Mouse (Mus musculus) ES-E14 (cell line): ENCODE results near the gene Ddx3x.

Source experiments
- CHD2 ChIP-seq: IDR thresholded peaks from 2 replicates; pipeline ENCODE4 v1.6.1; 2014; ENCODE audit warnings: mild to moderate bottlenecking, low read depth, low read length, inconsistent platforms
- HCFC1 ChIP-seq: IDR thresholded peaks from 2 replicates; pipeline ENCODE4 v1.6.1; 2012; ENCODE audit warnings: low read length, inconsistent platforms, borderline replicate concordance; ENCODE audit not compliant: insufficient read depth
- ZNF384 ChIP-seq: IDR thresholded peaks from 2 replicates; pipeline ENCODE4 v1.6.1; 2012; ENCODE audit warnings: low read depth, low read length, inconsistent platforms

DNA sequence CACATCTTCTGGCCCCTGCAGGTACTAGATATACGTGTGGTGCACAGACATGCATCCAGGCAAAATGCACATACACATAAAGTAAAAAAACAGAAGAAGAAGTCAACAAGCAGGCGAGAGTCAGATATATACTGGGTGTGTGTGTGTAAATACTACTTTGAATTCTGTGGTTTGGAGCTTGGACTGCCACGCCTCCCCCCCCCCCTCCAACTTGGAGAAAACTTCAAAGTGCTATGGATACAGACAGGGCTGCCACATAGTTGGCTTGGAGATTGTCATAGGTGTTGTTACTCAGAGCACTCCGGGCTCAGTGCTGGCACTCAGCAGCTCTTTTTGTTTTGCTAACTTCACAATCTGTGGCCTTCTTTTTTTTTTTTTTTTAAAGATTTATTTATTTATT, 29.1 kb upstream of the Ddx3x start:
- TF ChIP-seq CHD2 (no peak), ZNF384 (no peak), HCFC1 (no peak)
